Mouse (Mus musculus) ovary, adult 2 months (tissue): ENCODE results near the gene Tdpoz3. TPM values are rescaled to one million over a fixed set of nuclear protein-coding genes. Genes with fewer than 3 reads are reported as not detected.

ENCODE experiments used
- polyA plus RNA-seq: library from polyadenylated mRNA; depleted of rRNA; stranded (reverse); fragments of >200 nt; gene quantifications from 2 replicates; pipeline ENCODE4 v1.2.3, GENCODE M21; 2012; rRNA removed

The Tdpoz3 gene
- polyA plus RNA-seq: not detected in 2 replicates

DNA sequence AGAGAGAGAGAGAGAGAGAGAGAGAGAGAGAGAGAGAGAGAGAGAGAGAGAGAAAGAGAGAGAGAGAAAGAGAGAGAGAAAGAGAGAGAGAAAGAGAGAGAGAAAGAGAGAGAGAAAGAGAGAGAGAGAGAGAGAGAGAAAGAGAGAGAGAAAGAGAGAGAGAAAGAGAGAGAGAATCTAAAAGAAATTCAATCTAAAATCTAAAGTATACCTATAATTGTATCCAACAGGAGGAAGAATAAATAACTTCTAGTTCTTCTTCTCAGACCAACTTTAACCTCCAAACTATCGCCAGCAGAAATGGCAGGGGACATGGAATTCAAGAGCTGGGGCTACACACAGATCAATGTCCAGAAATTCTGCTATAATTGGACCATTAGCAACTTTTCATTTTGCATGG, at the start of gene Tdpoz3:
Gene Tdpoz3, plus strand, starts transcription at position 301 of the 400 bp plus-strand sequence.

DNA sequence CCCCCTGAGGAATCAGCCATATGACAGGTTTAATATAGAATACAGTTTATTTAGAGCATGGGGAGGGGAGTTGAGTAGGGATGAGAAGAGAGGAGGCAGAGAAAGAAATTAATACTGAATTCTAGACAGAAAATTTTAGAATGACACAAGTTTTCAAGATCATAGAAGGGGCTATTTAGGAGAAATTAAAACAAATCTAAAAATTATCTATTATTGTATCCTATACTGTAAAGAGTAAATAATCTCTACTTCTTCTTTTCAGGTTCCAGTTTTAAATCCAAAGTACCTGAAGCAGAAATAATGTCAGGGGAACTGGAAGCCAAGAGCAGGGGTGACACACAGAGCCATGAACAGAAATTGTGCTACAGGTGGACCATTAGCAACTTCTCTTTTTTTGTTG, 29.7 kb upstream of the Tdpoz3 start, which contains the start of gene Tdpoz4:
Gene Tdpoz4, plus strand, starts transcription at position 301 of the 400 bp plus-strand sequence.

Other genes starting within 250 kb of the Tdpoz3 start
- gene Tdpoz2, start 173.3 kb upstream of the Tdpoz3 start, polyA plus RNA-seq: not detected in 2 replicates
- gene Tdpoz1, start 149.7 kb upstream of the Tdpoz3 start, polyA plus RNA-seq: not detected in 2 replicates
- gene Gm37596, start 132.9 kb upstream of the Tdpoz3 start, polyA plus RNA-seq: not detected in 2 replicates
- not detected in 2 replicates for gene Gm5773, start 53.0 kb upstream of the Tdpoz3 start, polyA plus RNA-seq
- not detected in 2 replicates for gene Tdpoz4, start 29.6 kb upstream of the Tdpoz3 start, polyA plus RNA-seq
- gene Gm9117, start 117.5 kb downstream of the Tdpoz3 start, polyA plus RNA-seq: not detected in 2 replicates
- not detected in 2 replicates for gene Tdpoz5, start 135.3 kb downstream of the Tdpoz3 start, polyA plus RNA-seq
- gene Gm9125, start 228.9 kb downstream of the Tdpoz3 start, polyA plus RNA-seq: not detected in 2 replicates
- not detected in 2 replicates for gene Gm10697, start 246.6 kb downstream of the Tdpoz3 start, polyA plus RNA-seq